Mouse (Mus musculus): ENCODE results near the gene Rab33b. TPM values are rescaled to one million over a fixed set of nuclear protein-coding genes. Genes with fewer than 3 reads are reported as not detected.
"Not testable (repeated sequence)": the region's sequence is repeated elsewhere in the genome, so short reads cannot be mapped to it uniquely, and the experiment has no call there.

The Rab33b gene
- 4.4 and 4.7 TPM in 2 replicates for polyA plus RNA-seq (2015; fragmentation: Nextera tagmentation; extraction: Ambion mirVana)

DNA sequence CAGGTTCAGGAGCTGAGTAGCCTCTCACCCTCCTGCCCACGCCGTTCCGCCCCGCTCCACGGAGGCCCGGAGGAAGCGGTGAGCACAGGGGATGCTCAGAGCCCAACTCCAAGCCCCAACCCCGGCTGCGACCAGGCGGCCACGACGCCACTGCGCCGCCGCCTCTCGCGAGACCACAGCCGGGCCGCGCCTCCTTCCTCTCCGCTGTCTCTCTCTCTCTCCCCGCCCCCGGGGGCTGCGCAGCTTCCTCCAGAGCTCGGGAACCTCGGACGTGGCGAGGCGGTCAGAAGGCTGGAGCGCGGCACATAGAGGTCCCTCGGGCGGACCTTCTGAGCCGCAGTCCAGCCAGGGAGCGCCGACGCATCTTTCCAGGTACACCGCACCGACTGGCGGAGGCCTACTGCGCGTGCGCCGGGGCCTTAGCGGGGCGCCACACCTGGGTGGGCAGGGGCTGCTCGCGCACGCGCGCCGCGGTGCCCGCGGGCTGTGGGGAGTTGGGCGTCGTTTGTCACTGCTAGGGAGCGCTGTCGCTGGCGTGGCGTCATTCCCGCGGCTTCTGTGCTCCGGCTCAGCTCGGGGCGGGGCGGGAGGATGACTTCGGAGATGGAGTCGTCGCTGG lies at the start of gene Rab33b:
Gene Rab33b, plus strand, starts transcription at position 180 of the 619 bp plus-strand sequence.
- under 1% methylated on average over 70 of the region's 70 CpGs for WGBS (ENCODE audit: insufficient replicate concordance)
- H3K4me1 ChIP-seq (replicated peaks), result peaks cover 25% of the 10 kb centered on the region
- peak within 1 kb of the TSS; percentile 74 for H3K9ac ChIP-seq
- no peaks in the 10 kb centered on the region for H3K27me3 ChIP-seq
- H3K4me3 ChIP-seq (replicated peaks), result peak within 1 kb of the TSS; percentile 78
- peak within 1 kb of the TSS; percentile 87 for H3K27ac ChIP-seq (replicated peaks)
- H3K4me2 ChIP-seq, result peak within 1 kb of the TSS; percentile 95
- peak; percentile 94 for ATAC-seq (ENCODE audit: insufficient read depth)
- H3K9me3 ChIP-seq (replicated peaks), result no peaks in the 10 kb centered on the region
- H3K36me3 ChIP-seq (replicated peaks), result no peaks in the 10 kb centered on the region

DNA sequence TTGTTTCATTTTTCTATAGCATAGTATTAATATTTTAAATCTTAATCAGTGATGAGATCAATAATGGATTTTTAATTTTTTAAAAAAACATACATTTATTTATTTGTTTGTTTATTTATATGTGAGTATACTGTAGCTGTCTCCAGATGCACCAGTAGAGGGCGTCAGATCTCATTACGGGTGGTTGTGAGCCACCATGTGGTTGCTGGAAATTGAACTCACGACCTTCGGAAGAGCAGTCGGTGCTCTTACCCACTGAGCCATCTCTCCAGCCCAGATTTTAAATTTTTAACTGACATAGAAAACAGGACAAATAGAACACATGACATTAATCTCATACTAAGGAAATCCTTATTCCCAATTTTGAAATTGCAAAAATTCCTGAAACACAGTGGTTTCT lies 49.4 kb upstream of the Rab33b start:
- not testable (repeated sequence) for H3K27me3 ChIP-seq; H3K4me2 ChIP-seq; H3K4me3 ChIP-seq (replicated peaks); H3K9me3 ChIP-seq (replicated peaks); H3K36me3 ChIP-seq (replicated peaks); H3K27ac ChIP-seq (replicated peaks); H3K9ac ChIP-seq; H3K4me1 ChIP-seq (replicated peaks); ATAC-seq (ENCODE audit: insufficient read depth)
- 72% methylated on average over 5 of the region's 5 CpGs for WGBS (ENCODE audit: insufficient replicate concordance)

DNA sequence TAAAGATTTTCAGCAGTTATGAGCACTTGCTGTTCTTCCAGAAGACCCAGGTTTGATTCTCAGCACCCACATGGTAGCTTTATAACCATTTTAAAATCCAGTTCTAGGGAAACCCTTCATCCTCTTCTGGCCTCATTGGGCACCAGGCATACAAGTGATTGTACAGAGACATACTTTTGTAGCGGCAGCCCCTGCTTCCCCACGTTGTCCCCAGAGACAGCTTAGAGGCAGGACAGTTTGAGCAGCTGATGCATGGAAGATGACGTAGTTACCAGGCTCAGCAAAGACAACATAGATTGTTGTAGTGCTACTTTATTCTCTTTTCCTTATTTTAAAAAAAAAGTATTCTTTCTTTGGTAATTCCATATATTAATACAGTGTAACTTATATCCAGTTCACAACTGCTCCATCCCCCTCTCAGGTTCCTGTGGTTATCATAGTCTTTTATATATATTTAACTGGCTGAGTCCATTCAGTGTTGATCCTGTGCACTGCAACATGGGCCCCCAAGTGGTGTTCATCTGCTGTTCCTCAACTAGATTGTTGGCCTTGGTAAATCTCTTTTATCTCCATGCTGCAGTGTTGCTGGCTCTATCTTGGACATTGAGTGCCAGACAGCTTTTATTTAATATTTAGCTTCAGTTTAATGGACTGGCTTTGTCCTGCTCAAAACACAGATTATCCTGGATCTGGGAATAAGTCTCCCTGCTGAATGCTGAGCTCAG lies 48.7 kb upstream of the Rab33b start:
- Histone ChIP-seq H3K4me2 (no peak overlapping the region), H3K4me3 (replicated peaks) (no peak overlapping the region), H3K4me1 (replicated peaks) (0 out of 2 replicates have a peak, but pooled peaks cover 3% of the 10 kb centered on the region), H3K27me3 (no peaks in the 10 kb centered on the region), H3K36me3 (replicated peaks) (peaks cover 11% of the 10 kb centered on the region), H3K27ac (replicated peaks) (no peak overlapping the region), H3K9me3 (replicated peaks) (no peaks in the 10 kb centered on the region), H3K9ac (no peak overlapping the region)
- no peak for ATAC-seq (ENCODE audit: insufficient read depth)
- 87% methylated on average over 3 of the region's 3 CpGs for WGBS (ENCODE audit: insufficient replicate concordance)

DNA sequence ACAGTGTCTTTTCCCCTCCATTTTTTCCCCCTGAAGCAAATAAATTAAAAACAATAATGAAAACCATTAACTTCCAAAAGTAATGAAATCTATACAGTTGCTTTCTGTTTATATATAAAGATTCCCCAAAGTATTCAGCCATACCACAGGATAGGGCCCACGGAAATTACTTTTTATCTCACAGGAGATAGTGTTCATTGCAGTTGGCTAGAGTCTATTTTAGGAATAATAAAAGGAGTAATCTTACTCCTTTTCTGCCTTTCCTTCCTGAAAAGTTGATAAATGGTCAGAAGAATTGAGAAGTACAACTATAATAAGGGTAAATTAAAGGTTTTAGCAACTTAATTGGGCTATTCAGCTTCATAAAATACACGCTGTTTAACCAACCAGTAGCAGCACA lies 15.2 kb upstream of the Rab33b start:
- Histone ChIP-seq H3K9ac (no peak overlapping the region), H3K27ac (replicated peaks) (no peak overlapping the region), H3K4me3 (replicated peaks) (no peak overlapping the region), H3K4me2 (no peak overlapping the region), H3K4me1 (replicated peaks) (no peaks in the 10 kb centered on the region), H3K36me3 (replicated peaks) (peaks cover 87% of the 10 kb centered on the region), H3K9me3 (replicated peaks) (no peaks in the 10 kb centered on the region), H3K27me3 (no peaks in the 10 kb centered on the region)
- ATAC-seq (ENCODE audit: insufficient read depth), result no peak
- 74% methylated on average over 2 of the region's 2 CpGs for WGBS (ENCODE audit: insufficient replicate concordance)

DNA sequence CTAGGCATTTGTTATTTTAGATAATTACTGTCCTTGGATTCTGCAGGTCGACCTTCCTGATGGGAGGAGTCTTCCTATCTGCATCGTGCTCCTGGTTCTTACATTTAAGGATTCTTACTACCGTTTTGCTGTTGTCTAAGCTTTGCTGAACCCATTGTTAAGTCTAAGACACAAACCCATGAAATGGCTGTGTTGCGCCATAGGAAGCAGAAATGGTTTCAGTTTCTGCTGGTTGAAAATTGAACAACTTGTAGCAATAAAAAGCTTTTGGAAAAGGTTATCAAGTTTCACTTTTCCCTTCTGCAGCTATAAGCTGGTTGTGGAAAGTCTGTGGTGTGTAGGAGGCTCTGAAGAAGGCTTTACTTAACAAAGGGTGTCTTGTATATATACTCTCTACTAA lies 8.0 kb upstream of the Rab33b start:
- Histone ChIP-seq H3K9ac (no peak overlapping the region), H3K4me2 (no peak overlapping the region), H3K4me3 (replicated peaks) (no peak overlapping the region), H3K27me3 (no peaks in the 10 kb centered on the region), H3K9me3 (replicated peaks) (no peaks in the 10 kb centered on the region), H3K4me1 (replicated peaks) (no peaks in the 10 kb centered on the region), H3K27ac (replicated peaks) (no peak overlapping the region), H3K36me3 (replicated peaks) (peaks cover 42% of the 10 kb centered on the region)
- ATAC-seq (ENCODE audit: insufficient read depth), result no peak
- 65% methylated on average over 4 of the region's 4 CpGs for WGBS (ENCODE audit: insufficient replicate concordance)

DNA sequence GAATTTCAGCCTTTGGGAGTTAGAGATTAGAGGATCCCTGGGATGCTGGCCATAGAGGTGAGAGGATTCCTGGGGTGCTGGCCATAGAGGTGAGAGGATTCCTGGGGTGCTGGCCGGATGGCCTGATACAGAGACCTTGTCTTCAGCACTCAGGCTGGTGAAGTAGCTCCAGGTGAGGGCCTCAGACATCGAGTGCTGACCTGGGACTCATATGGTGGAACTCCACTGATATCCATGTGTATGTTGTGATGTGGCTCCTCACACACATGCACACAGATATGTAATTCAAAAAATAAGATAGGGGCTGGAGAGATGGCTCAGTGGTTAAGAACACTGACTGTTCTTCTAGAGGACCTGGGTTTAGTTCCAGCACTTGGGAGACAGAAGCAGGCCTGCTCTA lies 3.8 kb upstream of the Rab33b start:
- Histone ChIP-seq H3K36me3 (replicated peaks) (0 out of 2 replicates have a peak, but pooled peaks cover 4% of the 10 kb centered on the region), H3K4me2 (no peak overlapping the region), H3K27ac (replicated peaks) (no peak overlapping the region), H3K4me1 (replicated peaks) (peaks cover 15% of the 10 kb centered on the region), H3K9me3 (replicated peaks) (no peaks in the 10 kb centered on the region), H3K9ac (no peak overlapping the region), H3K4me3 (replicated peaks) (no peak overlapping the region), H3K27me3 (no peaks in the 10 kb centered on the region)
- ATAC-seq (ENCODE audit: insufficient read depth), result no peak
- WGBS (ENCODE audit: insufficient replicate concordance), result 33% methylated on average over 2 of the region's 2 CpGs

DNA sequence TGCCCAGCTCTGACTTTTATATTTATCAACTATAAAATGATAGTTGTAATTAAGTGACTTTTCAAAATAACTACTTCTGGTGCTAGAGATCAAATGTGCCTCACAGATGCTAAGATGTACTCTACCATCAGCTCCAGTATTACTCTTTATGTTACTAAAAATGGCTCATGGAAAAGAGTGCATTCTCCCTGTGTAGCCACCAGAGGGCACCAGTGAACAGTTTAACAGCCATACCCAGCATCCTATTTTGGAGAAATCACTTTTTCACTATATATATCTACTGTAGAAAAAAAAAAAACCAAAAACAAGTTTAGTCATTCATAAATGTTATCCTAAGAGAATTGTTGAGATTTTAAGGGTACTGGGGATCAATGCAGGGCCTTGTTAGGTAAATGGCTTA lies 2.7 kb upstream of the Rab33b start:
- Histone ChIP-seq H3K9ac (no peak overlapping the region), H3K27me3 (no peaks in the 10 kb centered on the region), H3K4me1 (replicated peaks) (peaks cover 25% of the 10 kb centered on the region), H3K4me2 (no peak overlapping the region), H3K36me3 (replicated peaks) (no peaks in the 10 kb centered on the region), H3K27ac (replicated peaks) (no peak overlapping the region), H3K9me3 (replicated peaks) (no peaks in the 10 kb centered on the region), H3K4me3 (replicated peaks) (no peak overlapping the region)
- ATAC-seq (ENCODE audit: insufficient read depth), result no peak

DNA sequence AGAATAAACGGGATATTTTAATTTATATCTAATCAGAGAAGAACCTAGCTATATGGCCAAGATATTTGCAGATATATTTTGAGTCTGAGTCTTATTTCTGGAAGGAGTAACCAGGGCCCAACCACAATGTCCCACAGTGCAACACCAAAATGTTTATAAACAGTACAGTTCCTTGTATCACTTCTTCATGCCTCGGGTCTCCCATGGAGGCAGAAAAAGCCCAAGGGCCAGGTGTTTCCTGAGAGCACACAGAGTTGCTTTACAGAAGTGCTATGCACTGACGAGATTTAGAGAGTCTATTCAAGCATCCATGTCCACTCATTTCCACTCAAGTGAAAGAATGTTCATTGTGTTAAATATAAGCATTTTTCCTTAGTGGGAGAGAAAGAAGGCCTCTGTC lies 1.8 kb upstream of the Rab33b start:
- H3K4me1 ChIP-seq (replicated peaks), result peaks cover 25% of the 10 kb centered on the region
- no peak overlapping the region for H3K4me2 ChIP-seq
- no peak for ATAC-seq (ENCODE audit: insufficient read depth)
- no peaks in the 10 kb centered on the region for H3K27me3 ChIP-seq
- no peak overlapping the region for H3K9ac ChIP-seq
- H3K36me3 ChIP-seq (replicated peaks), result no peaks in the 10 kb centered on the region
- H3K9me3 ChIP-seq (replicated peaks), result no peaks in the 10 kb centered on the region
- WGBS (ENCODE audit: insufficient replicate concordance), result 38% methylated on average over 3 of the region's 3 CpGs
- H3K4me3 ChIP-seq (replicated peaks), result no peak overlapping the region
- H3K27ac ChIP-seq (replicated peaks), result no peak overlapping the region

DNA sequence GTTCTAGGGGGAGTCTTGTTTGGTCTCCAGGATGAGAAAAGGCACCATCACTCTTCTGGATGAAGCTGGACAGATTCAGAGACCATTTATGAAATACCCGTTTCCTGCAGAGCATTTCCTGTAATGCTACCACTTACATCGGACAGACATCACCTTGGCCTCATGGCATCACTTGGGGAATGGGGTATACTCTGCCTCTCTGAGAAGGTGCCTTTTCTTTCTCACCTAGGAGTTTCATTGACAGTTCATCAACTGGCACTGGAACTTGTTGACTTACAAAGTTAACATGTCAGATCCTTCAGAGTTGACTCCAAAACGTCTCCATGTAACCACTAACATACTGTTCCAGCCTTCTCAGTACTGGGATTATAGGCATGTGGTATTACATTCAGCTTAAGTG lies 939 bp upstream of the Rab33b start:
- no peaks in the 10 kb centered on the region for H3K9me3 ChIP-seq (replicated peaks)
- ATAC-seq (ENCODE audit: insufficient read depth), result no peak
- no peak overlapping the region for H3K27ac ChIP-seq (replicated peaks)
- no peak overlapping the region for H3K9ac ChIP-seq
- no peaks in the 10 kb centered on the region for H3K36me3 ChIP-seq (replicated peaks)
- H3K4me1 ChIP-seq (replicated peaks), result peaks cover 25% of the 10 kb centered on the region
- H3K4me3 ChIP-seq (replicated peaks), result peak overlapping the region; percentile 78; the same call in 1 of the 2 replicates
- WGBS (ENCODE audit: insufficient replicate concordance), result 49% methylated on average over 3 of the region's 3 CpGs
- H3K27me3 ChIP-seq, result no peaks in the 10 kb centered on the region
- H3K4me2 ChIP-seq, result peak overlapping the region; percentile 95

DNA sequence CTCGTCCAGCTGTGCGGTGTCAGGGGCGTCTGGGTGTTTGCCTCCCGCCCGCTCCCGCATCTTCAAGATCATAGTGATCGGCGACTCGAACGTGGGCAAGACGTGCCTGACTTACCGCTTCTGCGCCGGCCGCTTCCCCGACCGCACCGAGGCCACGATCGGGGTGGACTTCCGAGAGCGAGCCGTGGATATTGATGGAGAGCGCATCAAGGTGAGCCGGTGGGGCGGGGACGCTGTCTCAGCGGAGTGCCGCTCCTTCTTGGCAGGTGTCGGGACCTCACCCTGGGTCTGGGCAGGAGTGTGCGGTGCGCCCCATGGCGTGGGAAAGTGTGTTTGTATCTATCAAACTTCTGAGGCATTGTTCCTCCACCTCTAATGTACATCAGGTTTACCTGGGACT lies 650 bp downstream of the Rab33b start:
- peaks cover 25% of the 10 kb centered on the region for H3K4me1 ChIP-seq (replicated peaks)
- peak overlapping the region; percentile 95 for H3K4me2 ChIP-seq
- no peaks in the 10 kb centered on the region for H3K27me3 ChIP-seq
- peak overlapping the region; percentile 87 for H3K27ac ChIP-seq (replicated peaks)
- peak; percentile 7 for ATAC-seq (ENCODE audit: insufficient read depth)
- H3K4me3 ChIP-seq (replicated peaks), result peak overlapping the region; percentile 78
- peak overlapping the region; percentile 74 for H3K9ac ChIP-seq
- no peaks in the 10 kb centered on the region for H3K9me3 ChIP-seq (replicated peaks)
- no peaks in the 10 kb centered on the region for H3K36me3 ChIP-seq (replicated peaks)
- under 1% methylated on average over 33 of the region's 33 CpGs for WGBS (ENCODE audit: insufficient replicate concordance)

DNA sequence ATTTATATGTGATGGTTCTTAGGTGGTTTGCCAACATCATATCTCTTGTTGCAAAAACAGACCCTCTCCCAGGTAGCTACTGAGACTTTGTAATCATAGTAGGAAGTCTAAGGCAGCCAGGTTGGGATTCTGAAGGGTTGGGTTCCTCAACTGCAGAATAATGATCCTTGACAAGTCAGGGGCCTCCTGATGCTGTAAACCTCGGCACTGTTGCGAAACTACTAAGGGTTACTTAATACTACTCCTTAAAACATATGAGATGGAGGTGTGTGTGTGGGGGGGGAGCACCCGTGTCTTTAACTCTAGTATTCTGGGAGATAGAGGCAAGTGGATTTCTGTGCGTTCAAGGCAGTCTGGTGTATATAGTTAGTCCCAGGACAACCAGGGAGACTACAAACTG lies 1.6 kb downstream of the Rab33b start:
- Histone ChIP-seq H3K4me2 (peak overlapping the region; percentile 95), H3K9me3 (replicated peaks) (no peaks in the 10 kb centered on the region), H3K4me3 (replicated peaks) (peak overlapping the region; percentile 78), H3K9ac (no peak overlapping the region), H3K36me3 (replicated peaks) (no peaks in the 10 kb centered on the region), H3K27me3 (no peaks in the 10 kb centered on the region), H3K27ac (replicated peaks) (no peak overlapping the region), H3K4me1 (replicated peaks) (peaks cover 25% of the 10 kb centered on the region)
- 52% methylated on average over 4 of the region's 4 CpGs for WGBS (ENCODE audit: insufficient replicate concordance)
- no peak for ATAC-seq (ENCODE audit: insufficient read depth)
